Mouse (Mus musculus) MEL (cell line): ENCODE results near the gene Rgs6.

Source experiments
- CTCF ChIP-seq, 3 experiments: IDR thresholded peaks in 2 of 3; conservative IDR thresholded peaks in 1 of 3; 2 replicates each; pipeline ENCODE4 v1.5.1; 2011 to 2012; ENCODE audit warnings: low read length in 3 of 3, low read depth in 2 of 3, mild to moderate bottlenecking in 2 of 3, improper control_type of control experiment in 1 of 3, inconsistent platforms in 1 of 3, mixed read lengths in 1 of 3, moderate library complexity in 1 of 3; ENCODE audit not compliant: control insufficient read depth in 1 of 3, insufficient read depth in 1 of 3, poor library complexity in 1 of 3, severe bottlenecking in 1 of 3
- EP300 ChIP-seq, 2 experiments: IDR thresholded peaks; 2 replicates each; pipeline ENCODE4 v1.6.1; 2011; ENCODE audit warnings: improper control_type of control experiment in 2 of 2, low read length in 2 of 2, low read depth in 1 of 2, mild to moderate bottlenecking in 1 of 2
- JUND ChIP-seq: IDR thresholded peaks from 2 replicates; pipeline ENCODE4 v1.6.1; 2011; ENCODE audit warnings: low read depth, mild to moderate bottlenecking, improper control_type of control experiment, low read length
- NELFE ChIP-seq: IDR thresholded peaks from 2 replicates; pipeline ENCODE4 v1.6.1; 2011; ENCODE audit warnings: low read depth, low read length, improper control_type of control experiment
- POLR2A ChIP-seq, 2 experiments: IDR thresholded peaks; 2 replicates each; pipeline ENCODE4 v1.6.1; 2011 to 2012; ENCODE audit warnings: low read length in 2 of 2, mild to moderate bottlenecking in 2 of 2, control low read depth in 1 of 2, improper control_type of control experiment in 1 of 2, low read depth in 1 of 2, moderate library complexity in 1 of 2; ENCODE audit not compliant: control insufficient read depth in 1 of 2, insufficient read depth in 1 of 2, poor library complexity in 1 of 2
- POLR2AphosphoS2 ChIP-seq: IDR thresholded peaks from 2 replicates; pipeline ENCODE4 v1.6.1; 2011; ENCODE audit warnings: low read length, improper control_type of control experiment
- TCF12 ChIP-seq: IDR thresholded peaks from 2 replicates; pipeline ENCODE4 v1.6.1; 2014; ENCODE audit warnings: low read depth, mild to moderate bottlenecking, inconsistent platforms, low read length, improper control_type of control experiment, moderate library complexity
- ZC3H11A ChIP-seq: IDR thresholded peaks from 2 replicates; pipeline ENCODE4 v1.6.1; 2012; ENCODE audit warnings: low read depth, mild to moderate bottlenecking, inconsistent platforms, low read length, improper control_type of control experiment

- TF ChIP-seq JUND (no peak), CTCF (IDR thresholded peaks at IDR 0.05 in 2 of 3, conservative IDR thresholded peaks at IDR 0.05 in 1 of 3; ENCODE audit: control insufficient read depth in 1 of 3, insufficient read depth in 1 of 3, low read depth in 2 of 3, low read length in 3 of 3, poor library complexity in 1 of 3, severe bottlenecking in 1 of 3) (peak in 1 of 3 experiments; percentile 18; a peak in 2 of 6 replicates), POLR2AphosphoS2 (no peak), NELFE (no peak), EP300 (IDR thresholded peaks at IDR 0.05; ENCODE audit: low read depth in 1 of 2, low read length in 2 of 2) (no peak), TCF12 (no peak), ZC3H11A (no peak), POLR2A (IDR thresholded peaks at IDR 0.05; ENCODE audit: control insufficient read depth in 1 of 2, insufficient read depth in 1 of 2, low read depth in 1 of 2, low read length in 2 of 2, poor library complexity in 1 of 2) (no peak)
These were observed 184.1 kb downstream of the Rgs6 start for GRCm38 (mm10) chr12:82772215-82772614.
